Mouse (Mus musculus) layer of hippocampus, adult 8-10 months (tissue): ENCODE measurements around the gene Hs2st1. TPM values are rescaled to one million over a fixed set of nuclear protein-coding genes. Genes with fewer than 3 reads are reported as not detected.
A peak's percentile ranks its signal among the peaks of the same experiment; 100 is the strongest.

Experiments
- DNase-seq, 2 experiments: peaks; one replicate each; pipeline ENCODE4 v3.0.0; 2022; ENCODE audit warnings: low spot score in 2 of 2
- total RNA-seq, 4 experiments: library from RNA; stranded (reverse); gene quantifications; 2 replicates each; pipeline ENCODE4 v1.2.4; 2022

Gene Hs2st1
- total RNA-seq, 4 experiments from 2014 or later: 35.0 to 45.5 (median 39.9) TPM

- no peak for DNase-seq
These were observed 16.8 kb upstream of the Hs2st1 start for GRCm38 (mm10) chr3:144586731-144587130.

- DNase-seq: no peak
These were observed 15.0 kb upstream of the Hs2st1 start for GRCm38 (mm10) chr3:144584789-144585553.

GRCm38 (mm10) chr3:144583789-144584188 lies 13.8 kb upstream of the Hs2st1 start:
- DNase-seq: no peak

GRCm38 (mm10) chr3:144582306-144582705 lies 12.3 kb upstream of the Hs2st1 start:
- DNase-seq: no peak

GRCm38 (mm10) chr3:144581842-144582241 lies 11.9 kb upstream of the Hs2st1 start:
- DNase-seq: no peak

- DNase-seq: no peak
These were observed 10.3 kb upstream of the Hs2st1 start for GRCm38 (mm10) chr3:144580281-144580680.

GRCm38 (mm10) chr3:144579796-144580195 lies 9.8 kb upstream of the Hs2st1 start:
- DNase-seq: no peak

- DNase-seq: no peak
These were observed 8.9 kb upstream of the Hs2st1 start for GRCm38 (mm10) chr3:144578921-144579320.

GRCm38 (mm10) chr3:144577366-144578340 lies 7.7 kb upstream of the Hs2st1 start:
- DNase-seq: no peak

- DNase-seq: no peak
These were observed 4.3 kb upstream of the Hs2st1 start for GRCm38 (mm10) chr3:144574256-144574655.

- DNase-seq: no peak
These were observed 971 bp upstream of the Hs2st1 start for GRCm38 (mm10) chr3:144570816-144571487.

- DNase-seq: peak; percentile 42
These were observed 495 bp downstream of the Hs2st1 start for GRCm38 (mm10) chr3:144569401-144569971.

GRCm38 (mm10) chr3:144568861-144569361 lies 1.1 kb downstream of the Hs2st1 start:
- no peak for DNase-seq

GRCm38 (mm10) chr3:144565212-144565611 lies 4.8 kb downstream of the Hs2st1 start:
- DNase-seq: no peak

- no peak for DNase-seq
These were observed 6.1 kb downstream of the Hs2st1 start for GRCm38 (mm10) chr3:144563916-144564315.

GRCm38 (mm10) chr3:144561511-144562250 lies 8.3 kb downstream of the Hs2st1 start:
- no peak for DNase-seq

- no peak for DNase-seq
These were observed 11.7 kb downstream of the Hs2st1 start for GRCm38 (mm10) chr3:144558274-144558673.

GRCm38 (mm10) chr3:144556625-144557324 lies 13.2 kb downstream of the Hs2st1 start:
- no peak for DNase-seq

GRCm38 (mm10) chr3:144555144-144555543 lies 14.8 kb downstream of the Hs2st1 start:
- DNase-seq: no peak

GRCm38 (mm10) chr3:144554503-144554902 lies 15.5 kb downstream of the Hs2st1 start:
- no peak for DNase-seq
